Mouse (Mus musculus) heart, adult 2 months (tissue): ENCODE measurements at regions not wholly inside any gene's neighbourhood (a gene's known extent, or its start where the extent isn't known, plus 50 kb on each side); places are given as distances from the start of the nearest gene placed in this dataset.

Source experiments
- DNase-seq, 2 experiments: peaks; one replicate each; pipeline ENCODE4 v3.0.0; 2021
- H3K27ac ChIP-seq: fragments of 200-600 bp; 2 replicates; pipeline ENCODE4 v1.8.1; 2022
- H3K27me3 ChIP-seq: fragments of 200-500 bp; 2 replicates; pipeline ENCODE4 v1.6.1; 2012; ENCODE audit warnings: mild to moderate bottlenecking, low read length, inconsistent platforms, mixed read lengths; ENCODE audit not compliant: control insufficient read depth, insufficient read depth
- H3K36me3 ChIP-seq: fragments of 200-500 bp; 2 replicates; pipeline ENCODE4 v1.6.1; 2012; ENCODE audit warnings: low read length, inconsistent platforms; ENCODE audit not compliant: control insufficient read depth, insufficient read depth
- H3K4me1 ChIP-seq: fragments of 200-500 bp; 2 replicates; pipeline ENCODE4 v1.6.1; 2011; ENCODE audit warnings: low read length; ENCODE audit not compliant: control insufficient read depth, insufficient read depth
- H3K4me3 ChIP-seq: fragments of 200-600 bp; 2 replicates; pipeline ENCODE4 v1.8.1; 2022
- H3K79me2 ChIP-seq: fragments of 200-500 bp; replicated peaks from 2 replicates; pipeline ENCODE4 v1.6.1; 2012; ENCODE audit warnings: mild to moderate bottlenecking, inconsistent platforms, low read length, moderate library complexity, mixed read lengths; ENCODE audit not compliant: control insufficient read depth, insufficient read depth
- H3K9ac ChIP-seq: fragments of 200-500 bp; 2 replicates; pipeline ENCODE4 v1.6.1; 2012; ENCODE audit warnings: low read depth, mild to moderate bottlenecking, control low read depth, inconsistent platforms, low read length, mixed read lengths
- CTCF ChIP-seq: fragments of 200-600 bp; IDR thresholded peaks from 2 replicates; pipeline ENCODE4 v1.8.1; 2022; ENCODE audit warnings: antibody characterized with exemption, mild to moderate bottlenecking, moderate library complexity
- EP300 ChIP-seq: fragments of 200-500 bp; IDR thresholded peaks from 2 replicates; pipeline ENCODE4 v1.6.1; 2011; ENCODE audit warnings: low read depth, low read length, control low read depth; ENCODE audit not compliant: insufficient read depth
- POLR2A ChIP-seq: fragments of 200-500 bp; IDR thresholded peaks from 2 replicates; pipeline ENCODE4 v1.6.1; 2011; ENCODE audit warnings: mild to moderate bottlenecking, low read depth, low read length, control low read depth; ENCODE audit not compliant: insufficient read depth
- WGBS: fragments of 180-500 bp; shearing (Covaris S2); methylation state at CpG from one replicate; pipeline ENCODE4 v1.1.7; 2018; 5-methylcytosine and 5-hydroxymethylcytosine counted together
- intact Hi-C: fragments of 180-260 bp; cut with DNase I; formaldehyde crosslinking; loops from one replicate; pipeline ENCODE4 v1.15.1; 2025

- H3K4me1 ChIP-seq, result no peaks in the 10 kb centered on the region
- no peaks in the 10 kb centered on the region for H3K79me2 ChIP-seq
- H3K27ac ChIP-seq, result no peak overlapping the region
- TF ChIP-seq EP300, result no peak
- TF ChIP-seq POLR2A, result no peak
- TF ChIP-seq CTCF, result no peak
- no peak for DNase-seq
- peaks cover 3% of the 10 kb centered on the region; the same call in 1 of the 2 replicates for H3K27me3 ChIP-seq
- no peak overlapping the region for H3K4me3 ChIP-seq
- H3K9ac ChIP-seq, result no peak overlapping the region
- intact Hi-C loops, result no loop called here
- H3K36me3 ChIP-seq, result no peaks in the 10 kb centered on the region
- WGBS, result 48% methylated on average over 5 of the region's 5 CpGs
Observed at GRCm38 (mm10) chr8:12130591-12130990, 148.0 kb upstream of the A230072I06Rik start.

GRCm38 (mm10) chr8:12134200-12134599, 144.4 kb upstream of the A230072I06Rik start:
- 31% methylated on average over 1 of the region's 1 CpGs for WGBS
- Histone ChIP-seq H3K79me2 (no peaks in the 10 kb centered on the region), H3K4me1 (no peaks in the 10 kb centered on the region), H3K36me3 (no peaks in the 10 kb centered on the region), H3K4me3 (no peak overlapping the region), H3K9ac (no peak overlapping the region), H3K27ac (no peak overlapping the region), H3K27me3 (peaks cover 3% of the 10 kb centered on the region; the same call in 1 of the 2 replicates)
- DNase-seq, result no peak
- TF ChIP-seq EP300 (no peak), POLR2A (no peak), CTCF (no peak)
- intact Hi-C loops, result no loop called here

GRCm38 (mm10) chr8:12135392-12136177, 143.0 kb upstream of the A230072I06Rik start:
- no peak for DNase-seq
- Histone ChIP-seq H3K4me1 (no peaks in the 10 kb centered on the region), H3K4me3 (no peak overlapping the region), H3K79me2 (no peaks in the 10 kb centered on the region), H3K36me3 (no peaks in the 10 kb centered on the region), H3K27me3 (peaks cover 3% of the 10 kb centered on the region; the same call in 1 of the 2 replicates), H3K27ac (no peak overlapping the region), H3K9ac (no peak overlapping the region)
- intact Hi-C loops, result no loop called here
- 73% methylated on average over 14 of the region's 14 CpGs for WGBS
- TF ChIP-seq POLR2A (no peak), EP300 (no peak), CTCF (no peak)

GRCm38 (mm10) chr8:12136178-12136455, 142.5 kb upstream of the A230072I06Rik start:
- H3K27ac ChIP-seq, result no peak overlapping the region
- DNase-seq, result no peak
- WGBS, result 85% methylated on average over 5 of the region's 5 CpGs
- no peaks in the 10 kb centered on the region for H3K36me3 ChIP-seq
- H3K4me3 ChIP-seq, result no peak overlapping the region
- intact Hi-C loops, result no loop called here
- H3K27me3 ChIP-seq, result peaks cover 3% of the 10 kb centered on the region; the same call in 1 of the 2 replicates
- H3K9ac ChIP-seq, result no peak overlapping the region
- H3K4me1 ChIP-seq, result no peaks in the 10 kb centered on the region
- TF ChIP-seq POLR2A (no peak), EP300 (no peak), CTCF (no peak)
- H3K79me2 ChIP-seq, result no peaks in the 10 kb centered on the region

GRCm38 (mm10) chr8:12137496-12137895, 141.1 kb upstream of the A230072I06Rik start:
- Histone ChIP-seq H3K79me2 (no peaks in the 10 kb centered on the region), H3K4me1 (no peaks in the 10 kb centered on the region), H3K9ac (no peak overlapping the region), H3K27ac (no peak overlapping the region), H3K36me3 (no peaks in the 10 kb centered on the region), H3K27me3 (no peaks in the 10 kb centered on the region; the same call in 1 of the 2 replicates), H3K4me3 (no peak overlapping the region)
- TF ChIP-seq POLR2A (no peak), EP300 (no peak), CTCF (no peak)
- 26% methylated on average over 3 of the region's 3 CpGs for WGBS
- no peak for DNase-seq
- intact Hi-C loops, result no loop called here

GRCm38 (mm10) chr8:12137913-12138312, 140.7 kb upstream of the A230072I06Rik start:
- Histone ChIP-seq H3K4me3 (no peak overlapping the region), H3K27me3 (no peaks in the 10 kb centered on the region), H3K79me2 (no peaks in the 10 kb centered on the region), H3K4me1 (no peaks in the 10 kb centered on the region), H3K9ac (no peak overlapping the region), H3K27ac (no peak overlapping the region), H3K36me3 (no peaks in the 10 kb centered on the region)
- intact Hi-C loops, result no loop called here
- TF ChIP-seq CTCF, result no peak
- no peak for TF ChIP-seq EP300
- TF ChIP-seq POLR2A, result no peak
- 73% methylated on average over 8 of the region's 8 CpGs for WGBS
- no peak for DNase-seq
